Mouse (Mus musculus) testis, adult 2 months (tissue): ENCODE results near the gene Bcdin3d.

Experiments used
- CTCF ChIP-seq: fragments of 200-500 bp; IDR thresholded peaks from 2 replicates; pipeline ENCODE4 v1.5.1; 2012; ENCODE audit warnings: low read depth, mild to moderate bottlenecking, inconsistent platforms, low read length, moderate library complexity; ENCODE audit not compliant: control insufficient read depth, insufficient read depth, insufficient replicate concordance
- POLR2A ChIP-seq: fragments of 200-500 bp; IDR thresholded peaks from 2 replicates; pipeline ENCODE4 v1.6.1; 2012; ENCODE audit warnings: low read depth, mild to moderate bottlenecking, inconsistent platforms, low read length, moderate library complexity; ENCODE audit not compliant: control insufficient read depth

DNA sequence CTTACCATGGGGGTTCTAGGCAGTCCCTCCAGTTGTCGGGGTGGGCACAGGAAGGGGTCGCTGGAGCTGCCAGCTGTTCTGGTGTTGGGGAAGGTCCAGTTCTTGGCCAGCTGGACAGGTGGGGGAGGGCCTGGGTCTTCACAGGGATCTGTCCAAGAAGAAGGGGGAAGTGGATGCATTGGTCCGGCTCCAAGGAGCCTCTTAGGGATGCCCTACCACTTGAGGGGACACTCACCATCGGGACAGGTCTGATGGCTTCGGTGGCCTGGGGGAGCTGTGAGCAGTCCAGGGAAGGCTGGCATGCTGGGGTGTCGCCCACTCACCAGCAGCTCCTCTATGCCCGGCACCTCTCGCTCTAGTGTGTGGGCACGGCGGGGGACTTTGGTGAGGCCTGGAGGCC, 51.4 kb downstream of the Bcdin3d start:
- TF ChIP-seq CTCF = no peak
- TF ChIP-seq POLR2A = no peak
